Mouse (Mus musculus): ENCODE measurements around the gene Ugt3a1.

- TF ChIP-seq CTCF (IDR thresholded peaks at IDR 0.05; ENCODE audit: borderline replicate concordance, insufficient read depth, low read length) (no peak), POLR2A (IDR thresholded peaks at IDR 0.05; ENCODE audit: low read depth, low read length) (no peak)
These were observed 2.3 kb downstream of the Ugt3a1 start for GRCm38 (mm10) chr15:9279026-9279425.

All from embryonic fibroblast, embryonic 13.5 days (primary cell).